Mouse (Mus musculus) bone marrow, adult 2 months (tissue): ENCODE data around the gene Rfng. TPM values are rescaled to one million over a fixed set of nuclear protein-coding genes. Genes with fewer than 3 reads are reported as not detected.
"Not testable (repeated sequence)": the region's sequence is repeated elsewhere in the genome, so short reads cannot be mapped to it uniquely, and the experiment has no call there.

ENCODE experiments used
- H3K27ac ChIP-seq: fragments of 200-500 bp; 2 replicates; pipeline ENCODE4 v1.5.1; 2012; ENCODE audit warnings: low read depth, mild to moderate bottlenecking, control low read depth, inconsistent platforms, low read length; ENCODE audit not compliant: control insufficient read depth, poor library complexity, insufficient read depth
- H3K4me1 ChIP-seq: fragments of 200-500 bp; 2 replicates; pipeline ENCODE4 v1.6.1; 2011; ENCODE audit warnings: low read length; ENCODE audit not compliant: control insufficient read depth, insufficient read depth
- H3K4me3 ChIP-seq: fragments of 200-500 bp; replicated peaks from 2 replicates; pipeline ENCODE3; 2011; ENCODE audit warnings: mild to moderate bottlenecking, low read depth, low read length, control low read depth; ENCODE audit not compliant: control insufficient read depth
- CTCF ChIP-seq: fragments of 200-500 bp; IDR thresholded peaks from 2 replicates; pipeline ENCODE4 v1.5.1; 2011; ENCODE audit warnings: low read length, control low read depth; ENCODE audit not compliant: control insufficient read depth, insufficient read depth
- POLR2A ChIP-seq: fragments of 200-500 bp; IDR thresholded peaks from 2 replicates; pipeline ENCODE4 v1.6.1; 2011; ENCODE audit warnings: low read depth, mild to moderate bottlenecking, control low read depth, low read length, borderline replicate concordance; ENCODE audit not compliant: control insufficient read depth
- WGBS: fragments of 180-500 bp; shearing (Covaris S2); methylation state at CpG from one replicate; pipeline ENCODE4 v1.1.7; 2018; 5-methylcytosine and 5-hydroxymethylcytosine counted together
- polyA plus RNA-seq: library from polyadenylated mRNA; stranded (reverse); fragments of >200 nt; gene quantifications from 2 replicates; pipeline ENCODE4 v1.2.4, GENCODE M21; 2011; ENCODE audit warnings: low replicate concordance; ENCODE audit not compliant: missing spikeins, insufficient read depth, insufficient read length

The Rfng gene
- polyA plus RNA-seq, 1 experiment: 19.9 TPM

DNA sequence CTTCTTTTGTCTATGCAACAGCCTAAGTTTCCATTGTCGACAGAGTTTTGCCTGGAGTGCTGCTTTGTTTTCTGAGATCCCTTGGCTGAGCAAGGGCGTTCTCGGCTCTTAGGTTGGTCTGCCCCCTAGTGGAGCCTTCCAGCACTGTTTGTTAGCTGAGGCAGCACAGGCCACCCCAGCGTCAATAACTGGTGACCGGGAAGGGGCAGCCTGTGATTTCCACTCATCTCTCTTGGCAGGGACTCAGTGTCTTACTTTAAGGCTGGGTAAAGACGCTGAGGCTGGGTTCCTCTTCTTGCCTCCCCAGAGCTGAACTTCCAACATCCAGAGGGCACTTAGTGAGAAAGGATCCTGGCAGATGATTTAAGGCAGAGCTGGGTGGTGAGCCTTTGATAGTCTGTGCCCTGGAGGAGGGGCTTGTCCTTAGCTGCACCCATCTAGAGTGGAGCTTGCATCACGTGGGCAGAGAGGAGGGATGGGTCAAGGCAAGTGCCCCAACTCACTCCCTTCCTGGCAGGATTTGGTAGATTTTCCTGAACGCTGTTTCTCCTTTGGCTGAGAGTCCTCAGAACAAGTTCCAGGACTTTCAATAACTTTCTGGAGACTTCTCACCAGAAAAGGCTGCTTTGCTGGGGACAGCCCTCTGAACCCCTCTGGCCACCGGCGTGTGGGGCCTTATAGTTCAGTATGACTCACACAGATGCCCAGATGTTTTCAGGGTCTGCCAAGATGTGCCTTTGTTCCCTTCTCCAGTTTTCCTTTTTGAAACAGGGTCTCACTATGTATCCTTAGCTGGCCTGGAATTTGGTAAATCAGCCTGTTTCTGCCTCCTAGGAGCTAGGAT lies 16.3 kb upstream of the Rfng start:
- Histone ChIP-seq H3K27ac (no peak overlapping the region), H3K4me1 (no peaks in the 10 kb centered on the region), H3K4me3 (no peak overlapping the region)
- no peak for TF ChIP-seq POLR2A
- peak; percentile 94 for TF ChIP-seq CTCF
- 23% methylated on average over 10 of the region's 10 CpGs for WGBS

- Histone ChIP-seq H3K4me3 (no peak overlapping the region), H3K27ac (no peak overlapping the region), H3K4me1 (no peaks in the 10 kb centered on the region)
- 57% methylated on average over 6 of the region's 6 CpGs for WGBS
- TF ChIP-seq POLR2A: no peak
- no peak for TF ChIP-seq CTCF
Observed at GRCm38 (mm10) chr11:120799316-120799890, 15.4 kb upstream of the Rfng start.

- Histone ChIP-seq H3K4me3 (no peak overlapping the region), H3K27ac (no peak overlapping the region), H3K4me1 (no peaks in the 10 kb centered on the region)
- TF ChIP-seq CTCF (no peak), POLR2A (no peak)
- whole genome bisulfite sequencing: 14% methylated on average over 3 of the region's 3 CpGs
Observed at GRCm38 (mm10) chr11:120798244-120798643, 14.2 kb upstream of the Rfng start.

GRCm38 (mm10) chr11:120796614-120796946 lies 12.6 kb upstream of the Rfng start:
- Histone ChIP-seq H3K4me3 (peak overlapping the region; percentile 83), H3K4me1 (no peaks in the 10 kb centered on the region), H3K27ac (no peak overlapping the region)
- WGBS: 28% methylated on average over 8 of the region's 8 CpGs
- no peak for TF ChIP-seq POLR2A
- TF ChIP-seq CTCF: no peak

- H3K4me3 ChIP-seq: peak within 1 kb of the TSS; percentile 83
- H3K27ac ChIP-seq: peak within 1 kb of the TSS; percentile 6; the same call in 1 of the 2 replicates
- 1% methylated on average over 59 of the region's 59 CpGs for WGBS
- no peaks in the 10 kb centered on the region for H3K4me1 ChIP-seq
- TF ChIP-seq CTCF: no peak; the same call in 1 of the 2 replicates
- peak; percentile 82 for TF ChIP-seq POLR2A
Observed at GRCm38 (mm10) chr11:120795756-120796613, 12.0 kb upstream of the Rfng start, which contains the start of gene Dus1l. Gene Dus1l (minus strand): TSS chr11:120796403.

GRCm38 (mm10) chr11:120792652-120793051 lies 8.6 kb upstream of the Rfng start:
- Histone ChIP-seq H3K4me3 (no peak overlapping the region), H3K27ac (no peak overlapping the region), H3K4me1 (no peaks in the 10 kb centered on the region)
- 93% methylated on average over 9 of the region's 9 CpGs for WGBS
- TF ChIP-seq POLR2A: no peak
- TF ChIP-seq CTCF: no peak

- WGBS: 83% methylated on average over 3 of the region's 3 CpGs
- no peak for TF ChIP-seq CTCF
- TF ChIP-seq POLR2A: no peak
- H3K27ac ChIP-seq: no peak overlapping the region
- no peaks in the 10 kb centered on the region for H3K4me1 ChIP-seq
- H3K4me3 ChIP-seq: no peak overlapping the region
Observed at GRCm38 (mm10) chr11:120789810-120790209, 5.8 kb upstream of the Rfng start.

GRCm38 (mm10) chr11:120789355-120789754 lies 5.3 kb upstream of the Rfng start:
- WGBS: 84% methylated on average over 4 of the region's 4 CpGs
- TF ChIP-seq CTCF (no peak), POLR2A (no peak)
- Histone ChIP-seq H3K4me3 (no peak overlapping the region), H3K4me1 (no peaks in the 10 kb centered on the region), H3K27ac (no peak overlapping the region)

DNA sequence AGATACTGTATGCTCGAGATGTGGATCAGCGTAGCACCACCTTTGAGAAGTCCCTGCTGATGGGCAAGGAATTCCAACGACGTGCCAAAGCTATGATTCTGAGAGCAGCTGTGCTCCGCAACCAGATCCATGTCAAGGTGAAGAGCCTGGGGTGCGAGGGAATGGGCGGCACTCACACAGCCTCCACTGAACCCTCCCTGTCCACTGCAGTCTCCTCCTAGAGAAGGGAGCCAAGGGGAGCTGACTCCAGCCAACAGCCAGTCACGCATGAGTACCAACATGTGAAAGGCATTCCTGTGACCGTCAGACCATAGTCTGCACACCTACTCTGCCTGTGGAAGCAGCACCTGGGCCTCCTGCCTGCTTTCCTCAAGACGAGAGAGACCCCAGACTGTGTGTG lies 4.5 kb upstream of the Rfng start:
- not testable (repeated sequence) for H3K27ac ChIP-seq, H3K4me1 ChIP-seq
- 90% methylated on average over 9 of the region's 10 CpGs for WGBS

More for the DNA sequence above, 4.5 kb upstream of the Rfng start:
- H3K4me3 ChIP-seq: not testable (repeated sequence)
